Mouse (Mus musculus) intestine, embryonic 15.5 days (tissue): Measurements from ENCODE around the gene Sppl3. TPM values are rescaled to one million over a fixed set of nuclear protein-coding genes. Genes with fewer than 3 reads are reported as not detected.

ENCODE experiments used
- ATAC-seq: fragments of 200-750 bp; cut with Nextera tagmentation; 2 replicates; pipeline ENCODE4 v1.8.0; 2017; ENCODE audit warnings: moderate TSS enrichment, moderate library complexity
- H3K27ac ChIP-seq: fragments of 300-500 bp; sonication (generic); 2 replicates; pipeline ENCODE4 v1.5.1; 2015; ENCODE audit warnings: mild to moderate bottlenecking, inconsistent platforms
- H3K27me3 ChIP-seq: fragments of 300-500 bp; sonication (generic); replicated peaks from 2 replicates; pipeline ENCODE4 v1.6.1; 2015; ENCODE audit warnings: inconsistent platforms
- H3K36me3 ChIP-seq: fragments of 300-500 bp; sonication (generic); 2 replicates; pipeline ENCODE4 v1.6.1; 2015; ENCODE audit warnings: inconsistent platforms
- H3K4me1 ChIP-seq: fragments of 300-500 bp; sonication (generic); replicated peaks from 2 replicates; pipeline ENCODE4 v1.6.1; 2015; ENCODE audit warnings: inconsistent platforms
- H3K4me2 ChIP-seq: fragments of 300-500 bp; sonication (generic); replicated peaks from 2 replicates; pipeline ENCODE4 v1.6.1; 2015; ENCODE audit warnings: mild to moderate bottlenecking, inconsistent platforms
- H3K4me3 ChIP-seq: fragments of 300-500 bp; sonication (generic); replicated peaks from 2 replicates; pipeline ENCODE4 v1.5.1; 2015; ENCODE audit warnings: inconsistent platforms
- H3K9ac ChIP-seq: fragments of 300-500 bp; sonication (generic); 2 replicates; pipeline ENCODE4 v1.6.1; 2015; ENCODE audit warnings: inconsistent platforms
- H3K9me3 ChIP-seq: fragments of 300-500 bp; sonication (generic); 2 replicates; pipeline ENCODE4 v1.6.1; 2016; ENCODE audit warnings: inconsistent platforms
- WGBS: fragments of 180-500 bp; shearing (Covaris S2); methylation state at CpG from one replicate; pipeline ENCODE4 v1.1.7; 2015; 5-methylcytosine and 5-hydroxymethylcytosine counted together
- polyA plus RNA-seq: library from polyadenylated mRNA; unstranded; fragments of >200 nt; fragmentation: Nextera tagmentation; extraction: Ambion mirVana; gene quantifications from 2 replicates; pipeline ENCODE4 v1.2.1, GENCODE M21; 2015

The Sppl3 gene
- polyA plus RNA-seq, 1 experiment from 2014 or later = 23.6 TPM

DNA sequence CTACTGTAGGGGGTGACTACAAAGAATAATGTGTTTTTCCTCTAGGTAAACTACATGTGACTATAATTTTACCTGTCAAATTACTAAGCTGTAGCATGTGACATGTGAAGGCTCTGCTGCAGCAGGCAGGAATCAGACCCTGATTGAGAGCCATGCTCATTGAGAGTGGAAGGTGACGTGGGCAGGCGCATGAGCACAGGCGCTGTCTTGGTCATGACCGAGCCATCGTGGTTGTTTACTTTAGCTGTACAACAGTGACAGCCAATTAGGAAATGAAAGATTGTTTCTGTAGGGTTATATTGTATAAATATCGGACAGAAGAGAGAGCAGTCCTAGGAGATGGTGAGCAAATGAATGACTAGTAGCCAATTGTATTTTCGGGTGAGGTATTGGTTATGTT lies 11.1 kb downstream of the Sppl3 start:
- no peak overlapping the region for H3K4me3 ChIP-seq
- H3K36me3 ChIP-seq = no peaks in the 10 kb centered on the region
- ATAC-seq = no peak
- no peak overlapping the region for H3K4me2 ChIP-seq
- 71% methylated on average over 7 of the region's 7 CpGs for WGBS
- peaks cover 13% of the 10 kb centered on the region for H3K4me1 ChIP-seq
- no peak overlapping the region for H3K9ac ChIP-seq
- no peaks in the 10 kb centered on the region for H3K27me3 ChIP-seq
- no peaks in the 10 kb centered on the region for H3K9me3 ChIP-seq
- no peak overlapping the region for H3K27ac ChIP-seq

DNA sequence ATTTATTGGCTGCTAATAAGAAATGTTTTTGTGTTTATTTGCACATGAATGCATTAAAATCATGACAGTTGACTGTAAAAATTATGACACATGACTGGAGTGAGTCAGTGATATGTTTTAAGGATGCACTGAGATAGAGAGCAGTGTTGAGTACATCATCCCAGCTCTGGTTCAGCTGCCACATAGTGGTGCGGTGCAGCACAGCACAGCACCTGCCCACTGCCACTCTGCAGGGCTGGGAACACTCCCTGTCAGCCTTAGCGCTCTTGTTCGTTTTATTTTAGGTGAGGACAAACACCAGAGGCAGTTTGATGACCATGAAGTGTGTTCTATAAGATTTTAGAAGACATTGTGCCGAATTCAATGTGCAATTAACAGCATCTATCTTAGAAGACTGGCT lies 15.2 kb downstream of the Sppl3 start:
- WGBS = 76% methylated on average over 4 of the region's 4 CpGs
- Histone ChIP-seq H3K4me2 (no peak overlapping the region), H3K27me3 (no peaks in the 10 kb centered on the region), H3K9me3 (no peaks in the 10 kb centered on the region), H3K4me3 (no peak overlapping the region), H3K4me1 (0 out of 2 replicates have a peak, but pooled peaks cover 9% of the 10 kb centered on the region), H3K9ac (no peak overlapping the region), H3K36me3 (no peaks in the 10 kb centered on the region), H3K27ac (no peak overlapping the region)
- no peak for ATAC-seq

GRCm38 (mm10) chr5:115027109-115027508 lies 16.2 kb downstream of the Sppl3 start:
- Histone ChIP-seq H3K27me3 (no peaks in the 10 kb centered on the region), H3K9me3 (no peaks in the 10 kb centered on the region), H3K27ac (no peak overlapping the region), H3K36me3 (no peaks in the 10 kb centered on the region), H3K9ac (no peak overlapping the region), H3K4me3 (no peak overlapping the region), H3K4me1 (peaks cover 16% of the 10 kb centered on the region; the same call in 1 of the 2 replicates), H3K4me2 (no peak overlapping the region)
- no peak for ATAC-seq
- 65% methylated on average over 3 of the region's 3 CpGs for WGBS

- H3K36me3 ChIP-seq = no peaks in the 10 kb centered on the region
- no peak overlapping the region for H3K27ac ChIP-seq
Observed at GRCm38 (mm10) chr5:115028920-115029319, 18.0 kb downstream of the Sppl3 start.

DNA sequence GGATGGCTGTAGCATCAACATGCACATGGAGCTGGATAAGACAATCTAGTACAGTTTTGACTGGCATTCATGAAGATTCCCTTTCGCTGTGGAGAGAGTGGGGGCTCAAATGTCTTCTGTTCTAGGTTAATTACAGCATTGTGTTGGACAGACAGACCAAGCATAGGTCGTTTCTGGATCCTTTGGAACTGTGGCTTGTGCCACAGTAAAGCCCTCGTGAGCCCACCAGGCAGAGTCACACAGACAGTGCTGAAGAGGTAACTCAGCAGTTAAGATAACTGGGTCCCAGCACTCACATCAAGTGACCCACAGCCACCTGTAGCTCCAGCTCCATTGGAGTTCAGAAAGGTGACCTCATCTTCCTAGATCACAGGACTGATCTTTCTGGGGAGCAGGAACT lies 18.6 kb downstream of the Sppl3 start:
- no peak overlapping the region for H3K9ac ChIP-seq

More at GRCm38 (mm10) chr5:115028920-115029319, 18.0 kb downstream of the Sppl3 start:
- H3K4me1 ChIP-seq = peaks cover 32% of the 10 kb centered on the region
- ATAC-seq = no peak
- H3K9me3 ChIP-seq = no peaks in the 10 kb centered on the region
- H3K27me3 ChIP-seq = no peaks in the 10 kb centered on the region
- no peak overlapping the region for H3K4me2 ChIP-seq
- WGBS = 90% methylated on average over 4 of the region's 4 CpGs
- no peak overlapping the region for H3K9ac ChIP-seq
- no peak overlapping the region for H3K4me3 ChIP-seq

DNA sequence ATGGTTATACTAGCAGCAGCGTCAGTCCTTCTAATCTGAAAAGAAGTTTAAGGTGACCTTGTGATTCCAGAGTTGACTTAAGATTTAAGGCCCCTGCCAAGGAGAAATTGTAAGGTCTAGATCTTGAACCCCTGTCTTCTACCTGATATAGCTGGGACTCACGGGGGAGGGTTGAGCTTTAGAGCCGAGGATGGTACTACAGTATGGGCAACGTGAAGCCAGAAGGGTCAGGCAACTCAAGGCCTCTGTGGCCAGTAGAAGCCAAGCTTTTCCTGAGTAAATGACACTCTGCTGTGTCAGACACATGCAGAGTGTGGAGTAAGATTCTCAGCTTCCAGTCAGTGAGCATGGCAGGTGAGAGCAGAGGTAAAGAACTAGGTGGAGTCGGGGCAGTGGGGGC lies 20.6 kb downstream of the Sppl3 start:
- Histone ChIP-seq H3K4me2 (no peak overlapping the region), H3K27me3 (no peaks in the 10 kb centered on the region), H3K9ac (no peak overlapping the region), H3K36me3 (no peaks in the 10 kb centered on the region), H3K27ac (no peak overlapping the region), H3K4me3 (no peak overlapping the region), H3K4me1 (peaks cover 28% of the 10 kb centered on the region), H3K9me3 (no peaks in the 10 kb centered on the region)
- 69% methylated on average over 5 of the region's 5 CpGs for WGBS
- no peak for ATAC-seq

More for the DNA sequence above, 18.6 kb downstream of the Sppl3 start:
- no peak for ATAC-seq
- WGBS = 81% methylated on average over 3 of the region's 3 CpGs
- H3K36me3 ChIP-seq = no peaks in the 10 kb centered on the region
- H3K9me3 ChIP-seq = no peaks in the 10 kb centered on the region
- H3K4me2 ChIP-seq = no peak overlapping the region
- no peak overlapping the region for H3K27ac ChIP-seq
- H3K4me3 ChIP-seq = no peak overlapping the region
- no peaks in the 10 kb centered on the region for H3K27me3 ChIP-seq
- peaks cover 32% of the 10 kb centered on the region for H3K4me1 ChIP-seq

DNA sequence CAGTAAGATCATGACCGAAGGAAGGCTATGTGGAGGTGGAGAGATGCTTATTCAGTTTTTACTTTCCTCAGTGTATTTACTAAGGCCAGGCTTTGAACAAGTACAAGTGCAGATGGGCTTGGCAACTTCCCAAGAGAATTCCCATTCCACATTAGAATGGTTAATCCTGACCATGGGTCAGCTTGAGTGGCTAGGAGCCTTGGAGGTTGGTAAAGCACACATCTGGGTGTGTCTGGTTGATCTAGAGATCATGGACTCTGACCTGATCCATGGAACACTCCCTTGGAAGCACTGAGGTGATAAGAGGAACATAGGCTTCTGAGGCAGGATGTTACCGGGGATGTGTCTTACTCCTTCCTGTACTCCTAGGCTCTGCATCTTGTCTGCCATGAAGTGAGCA lies 21.7 kb downstream of the Sppl3 start:
- no peak overlapping the region for H3K4me3 ChIP-seq
- peaks cover 28% of the 10 kb centered on the region for H3K4me1 ChIP-seq
- H3K36me3 ChIP-seq = no peaks in the 10 kb centered on the region
- ATAC-seq = peak; percentile 83
- H3K27me3 ChIP-seq = no peaks in the 10 kb centered on the region
- H3K9me3 ChIP-seq = no peaks in the 10 kb centered on the region
- no peak overlapping the region for H3K9ac ChIP-seq
- H3K27ac ChIP-seq = no peak overlapping the region
- no peak overlapping the region; the same call in 1 of the 2 replicates for H3K4me2 ChIP-seq
- WGBS = 78% methylated on average over 2 of the region's 2 CpGs

DNA sequence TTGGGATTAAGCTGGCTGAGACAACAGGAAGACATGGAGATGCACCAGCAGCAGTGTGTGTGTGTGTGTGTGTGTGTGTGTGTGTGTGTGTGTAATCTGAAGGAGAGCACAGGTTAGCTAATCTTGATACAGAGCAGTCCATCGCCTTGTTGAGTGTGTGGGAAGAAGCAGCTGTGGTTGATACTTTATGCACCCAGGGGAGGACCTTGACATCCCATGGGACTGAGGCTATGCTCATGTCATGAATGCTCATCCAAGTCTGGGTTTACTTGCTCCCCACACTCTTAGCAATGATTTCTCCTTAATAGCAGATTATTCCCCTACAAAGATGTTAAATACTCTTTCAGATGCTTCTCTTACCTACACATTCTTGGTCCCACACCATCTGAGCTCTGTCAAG lies 24.3 kb downstream of the Sppl3 start:
- Histone ChIP-seq H3K9ac (no peak overlapping the region), H3K36me3 (no peaks in the 10 kb centered on the region), H3K27ac (no peak overlapping the region), H3K27me3 (no peaks in the 10 kb centered on the region), H3K9me3 (no peaks in the 10 kb centered on the region), H3K4me3 (no peak overlapping the region), H3K4me1 (peaks cover 28% of the 10 kb centered on the region), H3K4me2 (no peak overlapping the region)
- 94% methylated on average over 1 of the region's 1 CpGs for WGBS
- no peak for ATAC-seq

DNA sequence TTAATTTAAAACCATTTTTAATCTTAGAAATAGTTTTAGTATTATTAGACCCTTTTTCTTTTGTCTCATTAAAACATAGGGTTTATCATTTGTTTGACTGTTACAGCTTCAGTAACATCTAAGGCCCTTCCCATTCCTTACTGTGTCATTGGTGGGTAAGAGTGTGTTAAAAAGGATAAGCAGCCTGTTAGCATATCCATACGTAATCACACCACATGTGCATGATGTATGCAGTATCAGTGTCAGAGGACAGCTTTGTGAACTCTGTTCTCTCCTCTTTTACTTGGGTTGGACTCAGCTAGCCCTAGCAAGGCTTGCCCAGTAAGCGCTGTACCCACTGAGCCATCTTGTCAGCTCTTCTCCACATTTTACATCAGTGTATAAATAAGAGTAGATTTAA lies 26.2 kb downstream of the Sppl3 start:
- 84% methylated on average over 2 of the region's 2 CpGs for WGBS
- Histone ChIP-seq H3K4me1 (peaks cover 16% of the 10 kb centered on the region), H3K27me3 (no peaks in the 10 kb centered on the region), H3K27ac (no peak overlapping the region), H3K4me2 (no peak overlapping the region), H3K9me3 (no peaks in the 10 kb centered on the region), H3K36me3 (no peaks in the 10 kb centered on the region), H3K4me3 (no peak overlapping the region), H3K9ac (no peak overlapping the region)
- ATAC-seq = no peak

DNA sequence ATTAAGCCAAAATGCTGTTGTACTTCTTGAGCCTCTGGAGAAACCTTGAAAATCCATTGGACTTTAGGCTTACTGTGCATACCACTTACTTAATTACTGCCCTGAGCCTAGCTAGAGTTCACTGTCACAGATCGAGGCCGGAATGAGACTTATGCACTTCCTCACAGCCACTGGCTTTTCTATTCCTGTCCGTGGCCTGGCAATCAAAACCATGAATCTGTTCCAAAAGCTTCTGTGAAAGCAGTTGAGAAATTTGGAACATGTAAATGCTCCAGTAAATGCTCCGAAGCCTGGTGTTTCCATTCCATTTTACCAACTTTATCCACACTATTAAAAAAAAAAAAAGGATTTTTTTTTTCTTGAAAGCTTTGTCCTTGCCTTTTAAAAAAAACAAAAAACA lies 29.8 kb downstream of the Sppl3 start:
- no peak overlapping the region for H3K27ac ChIP-seq
- ATAC-seq = no peak
- 66% methylated on average over 4 of the region's 4 CpGs for WGBS
- no peak overlapping the region for H3K4me3 ChIP-seq
- no peaks in the 10 kb centered on the region for H3K9me3 ChIP-seq
- no peak overlapping the region for H3K9ac ChIP-seq
- no peak overlapping the region for H3K4me2 ChIP-seq
- no peaks in the 10 kb centered on the region for H3K36me3 ChIP-seq
- H3K4me1 ChIP-seq = no peaks in the 10 kb centered on the region
- H3K27me3 ChIP-seq = no peaks in the 10 kb centered on the region

DNA sequence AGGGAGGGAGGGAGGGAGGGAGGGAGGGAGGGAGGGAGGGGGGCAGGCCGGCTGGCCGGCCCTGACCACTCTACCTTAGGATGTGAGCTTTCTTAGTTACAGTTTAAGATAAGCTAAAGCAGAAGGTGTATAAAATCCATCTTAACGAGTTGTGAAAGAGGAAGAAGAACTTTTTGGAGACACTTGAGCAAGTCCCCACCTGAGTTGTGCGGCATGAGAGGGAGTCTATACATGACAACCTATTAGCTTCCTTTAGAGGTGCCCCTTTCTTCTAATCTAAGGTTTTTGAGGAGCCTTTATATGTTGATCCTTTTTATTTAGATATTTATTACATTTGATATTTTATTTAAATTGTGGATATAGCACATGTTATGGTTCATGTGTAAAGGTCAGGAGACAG lies 32.7 kb downstream of the Sppl3 start:
- WGBS = 84% methylated on average over 4 of the region's 4 CpGs
- no peak for ATAC-seq

GRCm38 (mm10) chr5:115045146-115045677 lies 34.3 kb downstream of the Sppl3 start:
- Histone ChIP-seq H3K27ac (no peak overlapping the region), H3K9ac (no peak overlapping the region), H3K36me3 (no peaks in the 10 kb centered on the region), H3K4me2 (no peak overlapping the region), H3K4me1 (no peaks in the 10 kb centered on the region), H3K9me3 (no peaks in the 10 kb centered on the region), H3K4me3 (no peak overlapping the region), H3K27me3 (no peaks in the 10 kb centered on the region)
- WGBS = 79% methylated on average over 2 of the region's 2 CpGs
- no peak; the same call in 1 of the 2 replicates for ATAC-seq

More for the DNA sequence above, 32.7 kb downstream of the Sppl3 start:
- no peaks in the 10 kb centered on the region for H3K27me3 ChIP-seq
- H3K36me3 ChIP-seq = no peaks in the 10 kb centered on the region
- no peaks in the 10 kb centered on the region for H3K9me3 ChIP-seq
- no peak overlapping the region for H3K27ac ChIP-seq
- H3K4me1 ChIP-seq = no peaks in the 10 kb centered on the region
- no peak overlapping the region for H3K9ac ChIP-seq
- no peak overlapping the region for H3K4me2 ChIP-seq
- no peak overlapping the region for H3K4me3 ChIP-seq

DNA sequence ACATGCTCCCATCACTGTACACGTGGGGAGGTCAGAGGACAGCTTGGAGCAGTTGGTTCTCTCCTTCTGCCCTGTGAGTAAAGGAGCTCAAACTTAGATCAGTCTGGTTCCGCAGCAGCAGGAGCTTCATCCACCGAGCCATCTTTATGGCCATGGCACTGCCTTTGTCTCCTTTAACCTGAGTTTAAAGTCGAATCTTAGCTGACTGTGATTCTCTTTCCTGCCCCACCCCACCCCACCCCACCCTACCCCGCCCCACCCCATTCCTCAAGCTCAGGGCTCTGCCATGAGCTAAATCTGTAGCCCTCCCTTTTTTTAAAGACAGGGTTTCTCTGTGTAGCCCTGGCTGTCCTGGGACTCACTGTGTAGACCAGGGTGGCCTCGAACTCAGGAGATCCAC lies 38.8 kb downstream of the Sppl3 start:
- WGBS = 70% methylated on average over 6 of the region's 6 CpGs
- ATAC-seq = peak; percentile 73
- no peak overlapping the region for H3K27ac ChIP-seq

More for the DNA sequence above, 38.8 kb downstream of the Sppl3 start:
- no peaks in the 10 kb centered on the region for H3K36me3 ChIP-seq
- H3K4me3 ChIP-seq = no peak overlapping the region
- no peak overlapping the region for H3K9ac ChIP-seq
- H3K27me3 ChIP-seq = no peaks in the 10 kb centered on the region
- peaks cover 21% of the 10 kb centered on the region for H3K4me1 ChIP-seq
- H3K4me2 ChIP-seq = no peak overlapping the region
- H3K9me3 ChIP-seq = no peaks in the 10 kb centered on the region
